Mouse (Mus musculus) layer of hippocampus, adult 18-20 months (tissue): ENCODE results near the gene Tmem50b. TPM values are rescaled to one million over a fixed set of nuclear protein-coding genes. Genes with fewer than 3 reads are reported as not detected.
A peak's percentile ranks its signal among the peaks of the same experiment; 100 is the strongest.
"Not testable (repeated sequence)": the region's sequence is repeated elsewhere in the genome, so short reads cannot be mapped to it uniquely, and the experiment has no call there.

Source experiments
- DNase-seq, 2 experiments: peaks; one replicate each; pipeline ENCODE4 v3.0.0; 2022; ENCODE audit warnings: low spot score in 2 of 2
- long read RNA-seq: library from polyadenylated mRNA; stranded (forward); transcript quantifications from one replicate; pipeline ENCODE4 v2.0.0, GENCODE M21; 2021
- total RNA-seq, 2 experiments: library from RNA; stranded (reverse); gene quantifications; 2 replicates each; pipeline ENCODE4 v1.2.3; 2021

Tmem50b gene
- 100 to 1,000 TPM; 104 to 112 TPM for total RNA-seq
- long read RNA-seq, transcript Tmem50b-201 (7 exons, 2,347 nt) = major isoform, 121 of 134 reads
- long read RNA-seq, partial matches to known transcripts = 6 of 134 reads
- long read RNA-seq, other reads (novel, unspliced or antisense) = 7 of 134 reads

DNA sequence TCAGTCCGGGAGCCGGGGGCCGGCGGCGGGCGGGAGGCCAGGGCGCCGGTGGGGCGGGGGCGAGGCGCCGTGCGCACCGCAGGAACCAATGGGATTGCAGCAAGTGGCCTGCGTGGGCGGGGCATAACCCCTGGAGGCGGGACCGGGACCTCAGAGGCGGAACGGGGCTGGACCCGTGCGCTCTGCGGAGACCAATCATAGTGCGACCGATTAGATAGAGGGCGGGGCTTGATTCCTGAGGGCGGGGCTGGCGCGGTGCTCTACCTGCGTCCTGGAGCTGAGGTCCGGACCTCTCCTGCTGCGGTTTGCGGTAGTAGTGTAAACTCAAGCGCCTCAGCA is at the start of gene Tmem50b:
TSS of gene Tmem50b (minus strand) at position 129 of the 339 bp plus-strand sequence.
- DNase-seq = peak; percentile 98 to 99

DNA sequence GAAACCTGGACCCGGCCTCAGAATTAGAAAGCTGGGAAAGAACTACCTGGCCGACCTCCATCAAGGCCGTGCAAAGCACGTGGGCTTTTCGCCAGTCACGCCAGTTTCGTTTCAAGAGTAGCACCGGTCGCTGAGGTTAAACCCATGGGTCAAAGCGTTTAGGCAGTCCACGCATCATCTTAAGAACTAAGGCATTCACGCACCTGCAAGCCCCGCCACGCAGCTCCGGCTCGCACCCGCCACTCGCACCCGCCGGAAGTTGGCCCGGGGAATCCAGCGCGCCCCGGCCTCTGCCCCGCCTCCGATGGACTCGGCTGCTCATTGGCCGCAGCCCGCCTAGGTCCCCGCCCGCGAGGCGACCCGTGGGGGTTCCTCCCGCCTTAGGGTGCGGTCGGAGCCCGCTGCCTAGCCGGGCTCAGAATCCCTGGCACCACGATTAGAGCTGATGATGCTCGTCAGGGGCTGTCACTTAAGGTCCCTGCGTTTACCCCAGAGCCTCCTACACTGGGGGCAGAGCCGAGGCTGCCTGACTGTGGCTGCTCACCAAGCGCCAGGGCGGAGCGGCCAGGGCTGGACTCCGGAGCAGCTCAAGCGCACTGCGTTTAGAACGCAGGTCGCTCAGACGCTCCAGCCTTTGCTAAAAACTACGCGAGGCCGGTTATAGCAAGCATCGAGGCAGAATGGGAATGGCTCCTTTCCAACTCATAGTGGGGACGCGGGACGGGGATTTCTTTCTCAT is 49.2 kb upstream of the Tmem50b start, which contains the start of gene Gart:
TSS of gene Gart (minus strand) at position 272 of the 739 bp plus-strand sequence.
- DNase-seq = peak; percentile 93

DNA sequence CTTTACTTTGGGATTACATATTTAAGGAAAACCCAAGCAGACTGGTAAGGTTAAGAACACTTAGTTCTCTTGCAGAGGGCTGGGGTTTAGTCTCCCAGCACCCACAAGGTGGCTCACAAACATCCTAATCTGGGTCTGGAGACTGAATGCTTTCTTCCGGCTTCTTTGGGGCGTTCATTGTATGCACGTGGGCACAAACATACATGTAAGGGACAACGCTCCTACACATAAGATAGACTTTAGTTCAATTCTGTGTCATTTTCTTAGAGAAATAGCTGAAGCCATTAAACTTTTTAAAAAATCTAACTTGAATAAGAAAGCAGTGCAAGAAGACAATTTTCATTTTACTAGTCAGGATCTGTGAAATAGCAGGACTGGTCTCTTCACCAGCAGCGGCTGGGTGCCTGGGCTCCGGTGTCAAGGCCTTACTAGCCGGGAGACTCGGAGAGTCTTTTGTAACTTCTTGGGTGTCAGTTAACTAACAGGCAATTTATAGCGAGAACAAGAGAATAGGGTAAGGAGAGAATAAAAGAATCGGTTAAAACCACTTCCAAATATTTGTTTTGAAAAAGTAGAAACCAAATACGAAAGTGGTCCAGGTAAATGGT is 48.5 kb upstream of the Tmem50b start:
- DNase-seq = no peak

DNA sequence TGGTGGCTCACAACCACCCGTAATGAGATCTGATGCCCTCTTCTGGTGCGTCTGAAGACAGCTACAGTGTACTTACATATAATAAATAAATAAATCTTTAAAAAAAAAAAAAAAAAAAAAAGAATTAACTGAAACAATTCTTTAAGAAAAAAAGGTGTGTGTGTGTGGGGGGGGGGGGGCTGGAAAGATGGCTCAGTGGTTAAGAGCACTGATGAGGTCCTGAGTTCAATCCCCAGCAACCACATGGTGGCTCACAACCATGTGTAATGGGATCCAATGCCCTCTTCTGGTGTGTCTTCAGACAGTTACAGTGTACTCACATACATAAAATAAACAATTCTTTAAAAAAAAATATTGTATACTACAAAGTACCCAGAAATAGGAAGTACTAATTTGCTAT is 47.8 kb upstream of the Tmem50b start:
- DNase-seq = not testable (repeated sequence)

DNA sequence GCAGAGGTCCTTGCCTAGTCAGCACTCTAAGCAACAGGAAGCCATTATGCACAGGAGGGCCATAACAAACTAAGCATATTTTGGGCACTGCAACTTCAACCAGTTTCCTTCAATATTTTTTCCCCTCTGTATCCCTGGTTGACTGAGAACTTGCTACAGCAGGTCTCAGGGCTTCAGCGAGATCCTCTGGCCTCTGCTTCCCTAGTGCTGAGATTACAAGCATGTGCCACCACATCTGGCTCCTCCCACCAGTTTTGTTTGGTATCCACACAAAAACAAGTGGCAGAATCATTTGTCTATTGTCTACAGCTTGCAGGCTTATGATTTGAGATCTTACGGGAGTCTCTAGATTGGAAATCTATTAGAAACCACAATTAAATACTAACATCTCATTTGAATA is 47.3 kb upstream of the Tmem50b start:
- DNase-seq = no peak

DNA sequence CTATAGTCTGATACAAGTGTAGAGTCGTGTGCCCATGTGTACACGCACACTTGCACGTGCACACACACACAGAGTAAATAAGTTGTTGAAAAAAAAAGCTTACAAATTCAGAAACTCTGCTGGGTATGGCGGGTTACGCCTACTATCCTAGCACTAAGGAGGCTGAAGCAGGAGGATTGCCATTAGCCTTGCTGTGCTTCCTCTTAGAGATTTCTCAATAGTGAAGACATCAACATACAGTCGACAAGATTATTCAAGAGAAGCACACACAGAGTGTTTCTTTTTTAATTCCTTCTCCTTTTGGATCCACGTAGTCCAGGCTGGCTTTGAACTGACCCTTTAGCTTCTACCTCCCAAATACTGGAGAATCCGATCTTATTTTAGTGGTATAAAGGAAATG is 42.6 kb upstream of the Tmem50b start:
- DNase-seq = no peak

DNA sequence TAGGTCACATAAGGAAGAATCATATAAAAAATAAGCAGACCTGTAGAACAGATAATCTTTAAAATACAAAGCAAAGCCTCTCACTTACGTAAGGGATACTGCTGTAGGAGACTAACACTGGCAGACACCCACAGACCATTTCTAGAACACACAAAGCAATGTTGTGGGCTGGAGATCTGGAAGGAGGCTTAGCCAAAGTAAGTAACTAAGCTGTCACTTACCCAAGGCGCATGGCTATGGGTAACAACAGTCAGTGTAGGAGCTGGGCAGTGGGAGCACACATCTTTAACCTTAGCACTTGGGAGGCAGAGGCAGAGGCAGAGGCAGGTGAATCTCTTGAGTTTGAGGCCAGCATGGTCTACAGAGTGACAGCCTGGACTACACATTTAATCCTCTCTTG is 42.0 kb upstream of the Tmem50b start:
- peak in 1 of 2 experiments; percentile 40 for DNase-seq

DNA sequence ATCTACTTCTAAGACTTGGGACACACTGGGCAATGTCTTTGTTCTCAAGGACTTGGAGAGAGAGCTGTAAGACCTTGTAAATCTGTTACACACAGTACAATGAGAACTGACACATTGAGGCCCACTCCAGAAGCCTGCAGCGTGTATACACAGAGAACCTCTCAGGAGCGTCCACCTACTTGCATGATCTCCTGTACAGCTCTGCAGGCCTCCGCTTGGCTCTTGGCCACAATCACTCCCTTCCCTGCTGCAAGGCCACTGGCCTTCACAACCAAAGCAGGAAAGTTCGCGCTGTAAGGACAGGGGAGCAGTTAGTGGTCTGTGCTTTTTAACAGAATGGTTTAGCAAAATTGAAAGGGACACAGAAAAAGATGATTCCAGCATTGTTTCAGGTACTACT is 41.6 kb upstream of the Tmem50b start:
- DNase-seq = no peak

DNA sequence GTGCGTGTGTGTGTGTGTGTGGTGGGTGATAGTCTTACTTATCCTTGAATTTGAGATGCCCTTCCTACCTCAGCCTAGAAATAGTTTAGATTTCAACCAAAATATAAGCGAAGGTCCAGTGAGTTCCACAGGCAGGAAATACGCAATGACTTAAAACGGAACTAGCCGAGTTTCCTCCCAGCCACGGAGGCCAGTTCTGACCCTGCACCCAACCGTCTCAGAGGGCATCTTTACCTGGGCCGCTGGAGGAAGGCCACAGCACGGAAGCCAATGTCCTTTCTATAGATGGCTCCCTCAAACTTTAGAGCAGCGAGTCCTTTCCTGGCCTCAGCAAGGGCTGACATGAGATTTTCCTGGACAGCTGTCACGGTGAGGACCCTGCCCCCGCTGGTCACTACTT is 36.0 kb upstream of the Tmem50b start:
- DNase-seq = no peak

DNA sequence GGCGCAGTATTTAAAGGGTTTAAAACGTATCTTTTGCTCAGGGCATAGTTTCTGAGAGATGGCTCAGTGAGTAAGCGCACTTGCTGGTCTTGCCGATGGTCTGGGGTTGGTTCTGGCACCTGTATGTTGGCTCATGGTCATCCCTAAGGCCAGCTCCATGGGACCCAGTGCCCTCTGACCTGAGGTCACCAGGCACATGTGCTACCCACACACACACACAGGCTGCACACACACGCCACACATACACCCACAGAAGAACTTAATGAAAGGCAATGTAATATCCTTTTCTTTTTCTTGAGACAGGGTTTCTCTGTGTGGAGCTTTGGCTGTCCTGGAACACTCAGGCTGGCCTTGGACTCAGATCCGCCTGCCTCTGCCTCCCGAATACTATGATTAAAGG is 35.3 kb upstream of the Tmem50b start:
- no peak for DNase-seq

DNA sequence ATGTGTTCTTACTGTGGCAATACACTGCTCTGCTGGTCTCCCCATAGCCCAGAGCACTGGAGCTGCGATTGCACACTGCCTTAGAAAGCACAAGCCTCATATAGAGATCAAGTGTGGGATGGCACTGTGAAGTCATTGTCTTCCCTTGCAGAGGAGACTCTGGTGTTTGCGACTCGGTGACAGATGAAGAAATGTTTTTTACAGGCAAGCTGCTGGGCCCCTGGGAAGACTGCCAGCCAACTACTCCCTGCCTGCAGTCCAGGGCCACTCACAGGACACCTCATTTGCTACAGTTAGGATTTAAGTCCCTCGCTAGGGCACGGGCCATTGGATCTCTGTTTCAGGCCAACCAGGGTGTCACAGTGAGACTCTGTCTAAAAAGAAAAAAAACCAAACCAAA is 34.8 kb upstream of the Tmem50b start:
- peak in 1 of 2 experiments; percentile 26 for DNase-seq

DNA sequence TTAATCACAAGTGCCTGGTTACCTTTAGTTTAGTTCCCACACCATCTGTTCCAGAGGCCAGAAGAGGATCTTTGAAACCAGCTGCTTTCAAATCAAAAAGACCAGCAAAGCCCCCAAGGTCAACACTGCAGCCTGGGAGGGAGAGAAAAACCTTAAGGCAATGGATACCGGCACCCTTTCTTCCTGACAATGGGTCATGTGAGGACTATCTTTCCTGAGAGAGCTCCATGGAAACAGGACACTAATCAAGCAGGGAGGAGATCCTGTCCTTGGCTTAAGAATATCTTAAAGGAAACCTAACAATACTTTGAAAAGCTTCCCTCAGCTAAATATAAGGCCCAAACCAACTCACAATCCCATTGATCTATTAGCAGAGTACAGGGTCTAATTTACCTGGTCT is 33.0 kb upstream of the Tmem50b start:
- DNase-seq = no peak

DNA sequence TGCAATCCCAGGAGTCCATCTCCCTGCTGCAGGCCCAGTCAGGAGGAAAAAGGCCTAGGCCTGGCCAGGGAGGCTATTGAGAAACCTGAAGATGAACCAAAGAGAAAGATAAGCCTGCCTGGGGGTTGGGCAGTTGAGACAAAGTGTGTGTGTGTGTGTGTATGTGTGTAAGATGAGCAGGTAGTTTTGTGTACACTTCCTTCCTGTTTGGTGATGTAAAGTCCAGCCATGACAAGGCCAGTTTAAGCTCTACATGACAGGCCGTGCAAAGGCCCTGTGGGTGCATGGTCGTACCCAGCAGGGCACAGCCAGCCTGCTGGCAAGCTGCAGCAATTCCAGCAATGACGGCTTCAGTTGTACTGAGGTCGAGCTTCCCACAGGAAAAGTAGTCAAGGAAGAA is 32.1 kb upstream of the Tmem50b start:
- no peak for DNase-seq

DNA sequence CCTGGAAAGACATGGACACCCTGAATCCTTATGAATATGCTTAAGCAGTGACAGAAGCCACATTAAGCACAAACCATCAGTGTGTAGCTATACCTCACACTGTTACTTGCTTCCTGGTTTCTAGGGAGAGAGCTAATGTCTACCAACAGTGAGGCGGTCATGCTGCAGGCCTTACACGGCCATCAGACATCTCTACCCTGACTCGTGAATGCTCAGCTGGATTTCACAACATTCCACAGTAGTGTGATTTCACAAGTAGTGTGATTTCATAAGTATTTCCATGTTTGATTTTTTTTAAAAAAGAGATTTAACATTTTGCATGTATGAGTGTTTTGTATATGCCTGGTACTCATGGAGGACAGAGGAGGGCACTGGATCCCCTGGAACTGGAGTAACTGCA is 31.1 kb upstream of the Tmem50b start:
- DNase-seq = no peak

DNA sequence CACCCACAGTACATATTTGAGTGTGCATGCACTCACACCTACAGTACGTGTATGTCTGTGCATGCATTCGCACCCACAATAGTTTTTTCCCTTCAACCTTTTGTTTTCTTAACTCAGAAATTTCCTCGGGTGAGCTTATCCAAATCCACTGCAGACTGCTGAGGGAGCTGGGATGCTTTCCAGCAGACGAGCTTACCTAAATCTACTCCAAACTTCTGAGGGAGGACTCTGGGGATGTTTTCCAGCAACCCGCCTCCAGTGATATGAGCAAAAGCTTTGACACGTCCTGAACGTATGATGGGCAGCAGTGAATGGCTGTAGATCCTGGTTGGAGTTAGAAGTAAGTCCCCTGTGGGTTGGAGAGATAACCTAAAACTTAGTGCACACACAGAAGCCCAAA is 30.2 kb upstream of the Tmem50b start:
- DNase-seq = no peak

DNA sequence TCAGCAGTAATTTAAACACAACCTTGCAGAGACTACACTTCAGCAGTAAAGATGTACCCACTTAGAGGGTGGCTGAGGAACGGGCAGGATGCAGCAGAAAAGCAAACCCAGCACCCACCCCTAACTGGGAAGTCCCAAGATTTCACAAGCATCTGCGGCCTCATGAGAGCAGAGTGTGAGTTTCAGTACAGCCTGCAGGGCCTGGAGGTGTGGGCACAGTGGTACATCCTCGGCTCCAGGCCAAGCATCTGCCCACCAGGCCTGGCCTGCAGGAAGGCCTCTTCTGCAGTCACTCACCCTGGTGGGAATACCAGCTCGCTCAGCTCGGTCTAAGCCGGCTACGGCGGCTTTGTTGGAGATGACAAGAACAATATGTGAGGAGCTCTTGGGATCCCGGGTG is 25.5 kb upstream of the Tmem50b start:
- no peak for DNase-seq

DNA sequence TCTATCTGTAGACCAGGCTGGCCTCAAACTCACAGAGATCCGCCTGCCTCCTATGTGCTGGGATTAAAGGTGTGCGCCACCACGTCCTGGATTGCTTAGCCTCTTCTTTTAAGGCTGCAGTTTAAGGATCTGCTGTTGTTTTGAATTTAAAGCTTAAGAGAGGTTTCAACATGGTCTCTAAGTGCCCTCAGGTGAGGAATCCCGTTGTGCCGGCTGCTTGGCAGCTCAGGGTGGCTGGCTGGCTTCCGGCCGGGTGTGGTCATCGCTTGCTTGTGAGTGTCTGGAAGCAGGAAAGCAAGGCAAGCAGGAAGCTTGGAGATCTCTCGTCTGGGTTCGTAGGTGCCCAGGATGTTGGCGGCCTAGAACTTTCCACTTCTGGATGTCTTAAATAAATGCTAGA is 23.4 kb upstream of the Tmem50b start:
- DNase-seq = no peak

DNA sequence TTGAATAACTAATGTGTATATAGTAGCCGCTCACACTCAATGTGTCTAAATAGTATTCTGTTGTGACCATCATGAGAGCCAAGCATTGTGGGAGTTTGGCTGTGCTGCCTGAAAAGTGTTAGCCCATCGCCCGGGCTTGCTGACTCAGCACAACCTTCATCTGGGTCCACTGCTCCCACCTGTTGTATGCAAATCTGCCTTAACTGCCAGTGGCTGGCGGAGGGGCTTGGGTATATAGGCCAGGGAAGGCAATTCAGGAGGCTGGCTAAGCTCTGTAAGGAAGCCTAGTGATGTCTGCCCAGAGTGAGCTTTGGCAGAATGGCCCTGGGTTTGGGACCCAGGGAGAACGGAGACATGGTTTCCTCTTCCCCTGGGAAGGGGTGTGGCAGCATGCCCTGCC is 22.6 kb upstream of the Tmem50b start:
- no peak for DNase-seq

DNA sequence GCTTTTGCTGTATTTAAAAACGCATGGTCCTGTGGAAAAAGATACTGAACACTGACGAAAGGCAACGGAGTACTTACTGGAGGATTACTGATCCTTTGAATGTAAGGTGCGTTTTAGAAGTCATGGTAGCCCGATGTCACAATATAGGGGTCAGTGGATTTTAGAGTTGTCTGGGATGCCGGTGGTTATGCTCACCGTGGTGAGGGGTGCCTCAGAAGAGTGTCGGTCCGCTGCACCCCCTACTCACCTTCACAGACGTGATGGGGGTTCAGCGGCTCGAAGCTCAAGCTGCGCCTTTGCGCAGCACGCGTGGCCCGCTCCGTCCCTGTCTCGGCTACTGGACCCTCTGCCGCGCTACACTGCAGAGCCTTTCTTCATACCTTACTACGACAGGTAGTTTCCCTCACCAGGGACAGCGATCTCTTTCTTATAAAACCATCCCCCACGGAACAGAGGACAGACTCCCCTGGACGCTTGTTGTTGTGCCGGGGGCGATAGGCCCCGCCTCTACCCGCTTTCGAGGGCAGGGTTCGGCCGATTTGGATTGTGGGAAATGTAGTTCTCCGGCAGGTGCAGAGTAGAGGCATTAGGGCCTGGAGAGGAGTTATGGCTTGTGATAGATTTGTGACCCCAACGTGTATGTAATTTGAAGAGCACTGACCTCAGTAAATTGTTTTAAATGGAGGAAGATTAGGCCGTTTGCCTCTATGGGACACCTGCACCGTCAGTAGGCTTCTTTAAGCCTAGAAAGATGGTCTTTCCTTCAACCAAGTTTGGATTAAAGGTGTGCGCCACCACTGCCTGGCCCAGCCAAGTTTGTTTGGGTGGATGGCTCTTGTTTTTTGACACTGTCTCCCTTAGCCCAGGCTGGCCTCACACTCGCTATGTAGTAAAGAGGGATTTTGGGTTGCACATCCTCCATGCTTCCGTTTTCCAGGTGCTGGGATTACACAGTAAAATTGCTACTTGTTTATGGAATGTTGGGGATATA is 21.2 kb upstream of the Tmem50b start, which contains the start of gene Dnajc28:
TSS of gene Dnajc28 (minus strand) at position 516 of the 991 bp plus-strand sequence.
- peak; percentile 82 to 88 for DNase-seq

DNA sequence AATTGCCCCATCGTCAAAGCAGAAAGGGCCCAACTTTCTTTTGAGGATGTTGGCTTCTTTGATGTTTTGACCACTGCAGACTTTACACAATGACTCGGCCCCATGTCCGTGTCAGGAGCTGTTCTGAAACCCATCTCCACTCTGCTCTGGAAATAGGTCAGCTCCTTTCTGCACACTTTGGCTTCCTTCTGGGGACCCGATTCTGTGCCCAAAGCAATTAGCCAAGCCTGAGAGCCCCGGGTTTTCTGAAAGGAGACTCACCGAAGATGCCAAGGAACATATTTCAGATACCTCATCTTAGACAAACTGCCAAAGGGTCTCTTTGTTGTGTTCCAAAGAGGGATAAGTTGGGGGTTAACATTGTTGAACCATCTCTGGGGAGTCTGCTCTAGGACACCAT is 17.0 kb upstream of the Tmem50b start:
- no peak for DNase-seq

DNA sequence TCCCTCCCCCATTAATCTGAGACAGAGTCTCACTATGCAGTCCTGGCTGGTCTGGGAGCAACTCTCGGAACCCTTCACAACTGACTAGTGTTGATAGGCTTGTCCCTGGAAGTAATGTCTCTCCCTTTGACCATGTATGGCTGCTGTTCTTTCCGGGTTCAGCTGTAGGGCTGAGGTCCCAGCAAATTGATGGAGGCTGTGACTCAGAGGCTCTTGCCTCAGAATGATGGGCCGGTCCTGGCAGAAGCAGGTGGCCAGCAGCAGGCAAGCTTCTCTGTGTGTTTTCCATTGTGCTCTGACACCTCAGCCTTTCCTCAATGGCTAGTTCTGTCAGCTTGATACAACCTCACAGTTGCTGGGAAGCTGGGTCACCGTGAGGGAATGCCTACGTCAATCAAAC is 14.9 kb upstream of the Tmem50b start:
- DNase-seq = no peak

DNA sequence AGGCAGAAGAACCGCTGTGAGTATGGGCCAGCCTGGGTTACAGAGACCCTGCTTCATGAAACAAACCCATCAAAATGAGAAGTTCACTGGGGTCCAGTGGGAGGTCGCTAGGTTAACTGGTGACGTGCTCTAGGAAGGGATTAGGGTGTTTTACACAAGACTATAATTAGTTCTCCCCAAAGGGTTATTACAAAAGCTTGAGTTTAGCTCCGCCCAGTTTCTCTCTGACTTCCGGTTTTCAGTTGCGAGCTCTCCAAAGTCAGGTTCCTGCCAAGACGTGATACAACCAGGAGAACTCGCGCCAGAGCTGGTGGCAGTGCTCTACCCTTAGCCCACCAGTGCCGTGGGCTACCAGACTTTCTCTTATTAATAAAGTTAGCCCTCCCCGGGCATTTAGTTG is 13.6 kb upstream of the Tmem50b start:
- DNase-seq = no peak
